Mouse (Mus musculus): ENCODE results near the gene Clec4g.
A peak's percentile ranks its signal among the peaks of the same experiment; 100 is the strongest.
"Not testable (repeated sequence)": the region's sequence is repeated elsewhere in the genome, so short reads cannot be mapped to it uniquely, and the experiment has no call there.

Clec4g gene

DNA sequence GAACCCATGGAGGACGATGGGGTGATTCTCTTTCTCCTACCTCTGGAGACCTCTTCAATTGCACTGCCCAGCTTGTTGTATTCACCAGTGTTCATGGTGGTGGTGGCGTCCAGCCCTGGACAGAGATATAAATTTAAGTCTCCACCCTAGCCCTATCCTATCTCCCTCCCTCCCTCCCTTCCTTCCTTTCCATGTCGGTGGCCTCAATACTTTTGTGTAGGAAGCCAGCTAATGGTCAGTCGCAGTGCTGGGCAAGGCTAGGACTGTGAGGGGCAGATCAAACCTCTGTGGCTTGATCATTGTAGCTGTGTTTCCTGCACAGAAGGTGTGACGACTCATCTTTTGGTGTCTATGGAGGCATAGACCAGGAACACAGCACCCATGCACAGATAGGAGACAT, at the start of gene Clec4g:
Gene Clec4g, minus strand, starts transcription at position 101 of the 400 bp plus-strand sequence.
- DNase-seq, result no peak

- not testable (repeated sequence) for DNase-seq
Measured at GRCm38 (mm10) chr8:3768641-3769040, 48.2 kb upstream of the Clec4g start.

GRCm38 (mm10) chr8:3754261-3754850, 33.9 kb upstream of the Clec4g start:
- DNase-seq, result peak; percentile 61

DNA sequence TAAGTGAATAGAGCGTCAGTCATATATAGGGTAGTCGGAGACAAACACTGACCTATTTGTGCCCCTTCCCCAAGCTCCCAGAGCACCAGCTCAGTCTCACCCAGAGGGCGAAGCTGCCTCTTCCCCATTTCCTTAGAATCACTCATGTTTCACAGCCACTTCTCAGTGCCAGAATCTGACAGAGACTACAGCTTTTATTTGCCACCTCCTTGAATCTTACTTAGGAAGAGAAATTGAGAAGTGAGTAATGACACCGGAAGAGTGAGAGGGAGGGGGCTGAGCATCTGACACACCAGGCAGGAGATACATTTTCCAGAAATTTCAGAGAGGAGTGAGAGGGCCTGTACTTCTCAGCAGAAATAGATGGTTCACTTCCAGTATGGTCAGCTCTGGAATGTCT, 28.3 kb upstream of the Clec4g start, which contains the start of gene Cd209a:
Gene Cd209a, minus strand, starts transcription at position 224 of the 400 bp plus-strand sequence.
- no peak for DNase-seq

- DNase-seq, result no peak
Measured at GRCm38 (mm10) chr8:3736947-3737346, 16.5 kb upstream of the Clec4g start.

DNA sequence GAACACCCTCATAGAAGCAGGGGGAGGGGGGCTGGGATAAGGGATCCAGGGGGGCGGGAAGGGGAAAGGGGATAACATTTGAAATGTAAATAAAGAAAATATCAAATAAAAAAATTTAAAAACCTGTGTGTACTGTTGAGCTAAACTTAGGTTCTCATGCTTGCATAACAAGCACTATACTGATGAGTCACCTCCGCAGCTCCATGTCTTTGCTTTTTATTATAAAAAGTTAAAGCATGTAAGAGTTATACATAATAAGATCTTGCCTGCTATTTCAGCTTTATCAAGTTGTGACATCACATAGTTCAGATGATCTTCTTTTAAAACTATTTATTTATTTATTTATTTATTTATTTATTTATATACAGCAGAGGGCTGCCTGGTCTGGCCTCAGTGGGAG, 15.1 kb upstream of the Clec4g start:
- DNase-seq, result no peak

GRCm38 (mm10) chr8:3734084-3734483, 13.6 kb upstream of the Clec4g start:
- no peak for DNase-seq

GRCm38 (mm10) chr8:3721041-3721440, 590 bp upstream of the Clec4g start:
- DNase-seq, result no peak

DNA sequence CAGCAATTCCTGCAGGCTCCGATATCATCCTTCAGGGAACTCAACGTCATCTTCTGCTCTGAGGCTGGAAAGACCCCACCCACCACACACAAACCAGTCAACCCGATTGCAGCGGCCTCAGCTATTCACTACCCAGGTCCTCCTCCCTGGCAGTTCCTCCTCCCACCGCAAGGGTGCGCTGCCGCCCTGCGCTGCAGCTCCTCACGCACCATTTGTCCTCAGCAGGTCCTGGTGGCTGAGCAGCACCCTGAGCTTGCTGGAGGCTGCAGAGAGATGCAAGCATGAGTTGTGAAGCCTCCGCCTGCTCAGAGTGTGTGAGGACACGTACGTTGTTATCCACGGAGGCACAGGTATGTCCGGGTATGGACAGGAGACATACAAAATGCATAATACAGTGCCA, 1.9 kb downstream of the Clec4g start:
- DNase-seq, result peak; percentile 61

DNA sequence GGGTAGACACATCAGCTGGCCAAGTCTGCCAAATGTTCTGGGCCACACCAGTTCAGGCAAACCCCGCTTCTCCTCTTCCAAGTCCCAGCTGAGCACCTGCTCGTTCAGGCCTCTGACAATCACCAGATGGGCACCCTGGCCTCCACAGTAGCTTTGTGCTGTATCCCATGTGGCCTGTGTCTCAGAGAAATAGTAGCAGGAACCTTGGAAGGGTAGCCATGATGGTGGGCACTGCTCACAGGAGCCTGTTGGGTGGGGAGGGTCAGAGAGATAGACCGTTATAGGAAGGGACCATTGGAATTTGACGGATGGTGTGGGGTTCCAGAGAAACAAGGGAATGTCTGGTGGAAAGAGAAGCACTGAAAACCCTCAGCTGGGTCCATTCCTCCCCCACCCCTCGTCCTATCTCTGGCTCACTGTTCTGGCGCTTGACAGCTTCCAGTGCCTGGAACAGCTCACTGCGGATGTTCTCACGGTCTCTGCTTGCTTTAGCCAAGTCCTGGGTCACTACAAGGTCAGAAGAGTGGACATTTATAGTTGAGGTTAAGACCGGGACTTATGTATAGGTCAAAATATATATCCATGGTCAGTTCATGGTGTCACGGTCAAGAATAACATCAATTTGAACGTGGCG, 3.0 kb downstream of the Clec4g start:
- DNase-seq, result no peak

GRCm38 (mm10) chr8:3711646-3712045, 8.8 kb downstream of the Clec4g start:
- no peak for DNase-seq

DNA sequence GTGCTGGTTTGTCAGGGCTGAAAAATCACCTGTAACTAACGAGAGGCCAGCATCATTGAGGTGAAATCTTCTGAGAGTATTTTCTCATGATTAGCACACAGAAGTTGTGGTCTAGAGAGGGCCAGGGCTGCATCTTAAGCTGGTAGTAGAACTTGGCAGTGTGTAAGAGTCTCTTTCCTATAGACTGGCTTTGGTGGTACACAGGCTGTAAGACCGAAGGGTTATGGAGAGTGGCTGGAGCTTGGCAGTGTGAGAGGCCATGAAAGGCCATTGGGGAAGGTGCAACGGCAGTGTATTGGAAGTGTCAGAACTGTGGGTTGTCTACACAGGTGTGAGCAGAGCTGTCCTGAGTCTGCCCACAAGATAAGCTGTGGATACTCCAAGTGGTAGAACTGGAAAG, 10.1 kb downstream of the Clec4g start:
- DNase-seq, result no peak

DNA sequence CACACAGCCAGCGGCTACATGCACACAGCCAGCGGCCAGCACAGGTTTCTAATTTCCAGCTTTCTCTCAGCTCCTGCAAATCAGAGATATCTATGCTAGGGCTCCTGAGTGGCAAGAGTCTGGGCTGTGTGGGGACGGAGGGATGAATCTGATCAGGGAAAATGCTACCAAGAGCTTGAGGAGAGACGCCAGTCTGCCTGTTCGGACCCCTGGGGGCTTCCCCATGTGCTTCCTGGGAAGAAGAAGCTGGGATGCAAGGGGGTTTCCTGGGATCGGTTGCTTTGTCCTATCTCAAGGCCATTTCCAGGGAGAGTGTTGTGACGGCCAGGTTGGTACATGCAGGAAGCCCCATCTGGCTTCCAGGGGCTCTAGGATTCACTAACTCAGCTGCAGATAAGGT, 12.8 kb downstream of the Clec4g start:
- DNase-seq, result no peak

DNA sequence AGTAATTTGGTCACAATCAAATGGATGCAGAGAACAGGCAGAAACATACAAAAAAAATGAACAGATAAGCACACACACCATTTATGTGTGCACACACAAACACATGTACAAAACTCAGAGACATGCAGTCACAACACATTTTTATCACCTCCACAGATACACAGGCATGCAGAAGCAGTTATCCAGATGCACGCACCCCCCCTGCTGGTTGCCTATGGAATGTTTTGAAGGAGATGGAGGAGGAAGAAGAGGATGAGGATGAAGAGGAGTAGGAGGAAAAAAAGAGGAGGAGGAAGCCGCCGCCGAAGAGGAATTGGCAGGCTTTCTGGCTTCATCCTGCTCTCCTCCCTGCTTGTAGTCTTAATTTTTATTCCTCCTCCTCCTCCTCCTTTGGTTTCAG, 14.7 kb downstream of the Clec4g start:
- no peak for DNase-seq

- DNase-seq, result no peak
Measured at GRCm38 (mm10) chr8:3701491-3701890, 19.0 kb downstream of the Clec4g start.

- DNase-seq, result no peak
Measured at GRCm38 (mm10) chr8:3694121-3694520, 26.3 kb downstream of the Clec4g start, which contains the start of gene Fcer2a. Fcer2a (minus strand) TSS chr8:3694175.

GRCm38 (mm10) chr8:3690774-3691173, 29.7 kb downstream of the Clec4g start:
- DNase-seq, result no peak

GRCm38 (mm10) chr8:3687537-3687936, 32.9 kb downstream of the Clec4g start:
- no peak for DNase-seq

DNA sequence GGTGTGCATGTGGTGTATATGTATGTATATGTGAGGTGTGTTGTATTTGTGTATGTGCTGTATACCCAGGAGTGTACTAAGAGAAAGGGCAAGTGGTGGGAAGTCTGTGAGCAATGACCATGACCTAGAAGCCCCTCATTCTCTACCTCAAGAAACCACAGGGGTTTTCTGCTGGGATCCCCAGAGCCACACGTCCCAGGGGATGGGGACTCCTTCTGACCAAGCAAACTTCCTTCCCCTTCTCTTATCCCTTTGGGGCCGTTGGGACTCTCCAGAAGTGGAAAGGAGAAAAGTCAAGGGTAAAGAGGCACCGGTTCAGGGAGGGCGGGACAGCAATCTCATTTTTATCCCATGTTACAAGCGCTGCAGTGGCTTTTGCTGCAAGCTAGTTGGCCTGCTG, 35.0 kb downstream of the Clec4g start:
- no peak for DNase-seq

- no peak for DNase-seq
Measured at GRCm38 (mm10) chr8:3684530-3684929, 35.9 kb downstream of the Clec4g start.

- DNase-seq, result no peak
Measured at GRCm38 (mm10) chr8:3683408-3684176, 36.9 kb downstream of the Clec4g start.

GRCm38 (mm10) chr8:3682435-3682834, 38.0 kb downstream of the Clec4g start:
- no peak for DNase-seq

DNA sequence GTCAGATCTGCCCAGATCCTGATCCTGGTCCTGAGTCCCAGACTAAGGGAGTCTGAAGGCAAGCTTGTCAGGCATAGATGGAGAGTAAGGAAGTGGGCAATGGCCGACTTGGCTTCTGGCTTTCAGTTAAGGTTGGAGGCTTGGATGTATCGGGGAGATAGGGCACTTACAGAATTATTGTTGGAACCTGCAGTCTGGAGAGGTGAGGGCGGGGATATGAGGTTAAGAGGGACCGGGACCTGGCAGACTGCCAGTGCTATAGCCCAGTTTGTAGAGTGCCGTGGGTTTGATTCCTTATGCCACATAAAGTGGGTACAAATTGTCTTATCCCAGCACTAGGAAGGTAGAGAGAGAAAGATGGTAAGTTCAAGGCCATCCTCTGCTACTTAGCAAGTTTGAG, 40.8 kb downstream of the Clec4g start:
- DNase-seq, result no peak

GRCm38 (mm10) chr8:3679236-3679635, 41.2 kb downstream of the Clec4g start:
- no peak for DNase-seq
